Mouse (Mus musculus) urinary bladder, postnatal 10 days (tissue): Measurements from ENCODE around the gene Bcl11a.

Experiments used
- DNase-seq: peaks from one replicate; pipeline ENCODE4 v3.0.0; 2022; ENCODE audit warnings: low spot score

Bcl11a gene

GRCm38 (mm10) chr11:24158026-24158425 lies 80.2 kb downstream of the Bcl11a start:
- DNase-seq = no peak

GRCm38 (mm10) chr11:24159656-24160055 lies 81.8 kb downstream of the Bcl11a start:
- no peak for DNase-seq

GRCm38 (mm10) chr11:24161458-24161857 lies 83.6 kb downstream of the Bcl11a start:
- DNase-seq = no peak

- DNase-seq = no peak
Measured at GRCm38 (mm10) chr11:24162056-24162455, 84.2 kb downstream of the Bcl11a start.

GRCm38 (mm10) chr11:24163072-24163471 lies 85.2 kb downstream of the Bcl11a start:
- DNase-seq = no peak

GRCm38 (mm10) chr11:24164065-24164464 lies 86.2 kb downstream of the Bcl11a start:
- DNase-seq = no peak

GRCm38 (mm10) chr11:24171675-24172285 lies 93.9 kb downstream of the Bcl11a start:
- no peak for DNase-seq

- no peak for DNase-seq
Measured at GRCm38 (mm10) chr11:24172585-24172984, 94.7 kb downstream of the Bcl11a start.

GRCm38 (mm10) chr11:24174161-24174792 lies 96.4 kb downstream of the Bcl11a start:
- DNase-seq = no peak

GRCm38 (mm10) chr11:24177458-24177857 lies 99.6 kb downstream of the Bcl11a start:
- DNase-seq = no peak

GRCm38 (mm10) chr11:24178823-24179476 lies 101.1 kb downstream of the Bcl11a start:
- no peak for DNase-seq

GRCm38 (mm10) chr11:24180040-24180439 lies 102.2 kb downstream of the Bcl11a start:
- no peak for DNase-seq

GRCm38 (mm10) chr11:24183501-24183900 lies 105.6 kb downstream of the Bcl11a start:
- DNase-seq = no peak

- DNase-seq = no peak
Measured at GRCm38 (mm10) chr11:24184932-24185331, 107.1 kb downstream of the Bcl11a start.

- DNase-seq = no peak
Measured at GRCm38 (mm10) chr11:24190411-24190810, 112.6 kb downstream of the Bcl11a start.

- no peak for DNase-seq
Measured at GRCm38 (mm10) chr11:24196460-24197190, 118.8 kb downstream of the Bcl11a start.

- DNase-seq = no peak
Measured at GRCm38 (mm10) chr11:24197424-24197823, 119.6 kb downstream of the Bcl11a start.

- no peak for DNase-seq
Measured at GRCm38 (mm10) chr11:24199560-24199959, 121.7 kb downstream of the Bcl11a start.

- DNase-seq = no peak
Measured at GRCm38 (mm10) chr11:24200310-24200709, 122.5 kb downstream of the Bcl11a start.

GRCm38 (mm10) chr11:24201223-24201622 lies 123.4 kb downstream of the Bcl11a start:
- DNase-seq = no peak

- no peak for DNase-seq
Measured at GRCm38 (mm10) chr11:24202641-24203361, 124.9 kb downstream of the Bcl11a start.

- no peak for DNase-seq
Measured at GRCm38 (mm10) chr11:24203489-24203888, 125.6 kb downstream of the Bcl11a start.
